Mouse (Mus musculus) myocyte (in vitro differentiated cells): ENCODE measurements around the gene Aldh2. TPM values are rescaled to one million over a fixed set of nuclear protein-coding genes. Genes with fewer than 3 reads are reported as not detected.

Experiments used
- H3K27me3 ChIP-seq: one replicate; pipeline ENCODE4 v1.6.1; 2011; ENCODE audit not compliant: control insufficient read depth, insufficient read depth, insufficient read length
- H3K36me3 ChIP-seq: one replicate; pipeline ENCODE4 v1.6.1; 2011; ENCODE audit not compliant: control insufficient read depth, insufficient read depth
- H3K4me2 ChIP-seq: one replicate; pipeline ENCODE4 v1.6.1; 2011; ENCODE audit warnings: low read depth, control low read depth
- H3K4me3 ChIP-seq: one replicate; pipeline ENCODE4 v1.5.1; 2011; ENCODE audit warnings: mild to moderate bottlenecking, control low read depth, moderate library complexity
- H3K79me2 ChIP-seq: one replicate; pipeline ENCODE4 v1.6.1; 2011; ENCODE audit not compliant: control insufficient read depth, insufficient read depth
- H3ac ChIP-seq: one replicate; pipeline ENCODE4 v1.6.1; 2011; ENCODE audit not compliant: control insufficient read depth, insufficient read length
- CEBPB ChIP-seq: IDR thresholded peaks from 2 replicates; pipeline ENCODE4 v1.6.1; 2011; ENCODE audit warnings: mild to moderate bottlenecking, moderate library complexity; ENCODE audit not compliant: poor library complexity, insufficient read depth, severe bottlenecking
- E2F4 ChIP-seq: IDR thresholded peaks from one replicate; pipeline ENCODE4 v1.6.1; 2011; ENCODE audit warnings: mild to moderate bottlenecking, control low read depth, moderate library complexity; ENCODE audit not compliant: insufficient read depth
- MAX ChIP-seq: IDR thresholded peaks from one replicate; pipeline ENCODE4 v1.6.1; 2011; ENCODE audit warnings: low read depth, mild to moderate bottlenecking, control low read depth
- MYOD1 ChIP-seq, 3 experiments: IDR thresholded peaks; one replicate each; pipeline ENCODE4 v1.6.1; 2011; ENCODE audit warnings: control low read depth in 2 of 3, low read depth in 2 of 3, mild to moderate bottlenecking in 2 of 3, moderate library complexity in 1 of 3; ENCODE audit not compliant: insufficient read length in 2 of 3, control insufficient read depth in 1 of 3
- MYOG ChIP-seq, 3 experiments: IDR thresholded peaks; one replicate each; pipeline ENCODE4 v1.6.1; 2011; ENCODE audit warnings: control low read depth in 2 of 3, low read depth in 2 of 3, mild to moderate bottlenecking in 2 of 3; ENCODE audit not compliant: insufficient read length in 2 of 3, control insufficient read depth in 1 of 3, insufficient read depth in 1 of 3
- POLR2A ChIP-seq: IDR thresholded peaks from one replicate; pipeline ENCODE4 v1.6.1; 2011; ENCODE audit warnings: low read depth, mild to moderate bottlenecking, control low read depth, moderate library complexity; ENCODE audit not compliant: insufficient read length
- POLR2AphosphoS2 ChIP-seq: IDR thresholded peaks from one replicate; pipeline ENCODE4 v1.6.1; 2011; ENCODE audit warnings: low read depth, control low read depth; ENCODE audit not compliant: insufficient read length
- REST ChIP-seq: IDR thresholded peaks from one replicate; pipeline ENCODE4 v1.6.1; 2011; ENCODE audit warnings: mild to moderate bottlenecking, control low read depth, moderate library complexity; ENCODE audit not compliant: insufficient read depth, insufficient read length
- SRF ChIP-seq: IDR thresholded peaks from one replicate; pipeline ENCODE4 v1.6.1; 2011; ENCODE audit warnings: low read depth; ENCODE audit not compliant: control insufficient read depth, insufficient read length
- TCF12 ChIP-seq: IDR thresholded peaks from one replicate; pipeline ENCODE4 v1.6.1; 2011; ENCODE audit warnings: mild to moderate bottlenecking, control low read depth; ENCODE audit not compliant: poor library complexity, insufficient read depth, severe bottlenecking
- TCF3 ChIP-seq: IDR thresholded peaks from one replicate; pipeline ENCODE4 v1.6.1; 2011; ENCODE audit warnings: low read depth, control low read depth; ENCODE audit not compliant: insufficient read length
- USF1 ChIP-seq: IDR thresholded peaks from one replicate; pipeline ENCODE4 v1.6.1; 2011; ENCODE audit warnings: low read depth, mild to moderate bottlenecking, control low read depth, moderate library complexity
- polyA plus RNA-seq: library from polyadenylated mRNA; unstranded; fragments of >200 nt; fragmentation: generic; extraction: Trizol; gene quantifications from one replicate; pipeline ENCODE4 v1.2.1, GENCODE M21; 2012; ENCODE audit warnings: missing spikeins

Aldh2 gene
- polyA plus RNA-seq, 1 experiment, result 210 TPM

DNA sequence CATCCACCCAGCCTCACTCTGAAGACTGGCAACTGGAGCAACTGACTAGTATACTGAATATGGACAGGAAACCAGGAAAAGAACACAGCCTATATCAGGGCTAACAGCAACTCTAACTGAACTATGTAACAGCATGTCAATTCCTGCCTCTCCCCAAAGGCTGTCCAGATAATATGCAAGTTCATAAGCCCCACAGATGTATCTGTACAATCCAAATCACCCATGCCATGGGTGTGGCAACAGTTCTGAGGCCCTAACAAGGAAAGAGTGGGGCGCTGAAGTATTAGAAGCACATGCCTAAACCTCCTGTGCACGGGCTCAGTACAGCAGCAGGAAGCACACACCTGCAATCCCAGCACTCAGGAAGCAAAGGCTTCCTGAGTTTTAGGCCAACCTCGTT, 58.5 kb downstream of the Aldh2 start:
- TF ChIP-seq CEBPB (no peak), SRF (no peak)
- H3K36me3 ChIP-seq, result peaks cover 23% of the 10 kb centered on the region
- no peak overlapping the region for H3K4me2 ChIP-seq
- H3K79me2 ChIP-seq, result peaks cover 28% of the 10 kb centered on the region
- no peaks in the 10 kb centered on the region for H3K27me3 ChIP-seq
- H3K4me3 ChIP-seq, result no peak overlapping the region
- H3ac ChIP-seq, result no peak overlapping the region

DNA sequence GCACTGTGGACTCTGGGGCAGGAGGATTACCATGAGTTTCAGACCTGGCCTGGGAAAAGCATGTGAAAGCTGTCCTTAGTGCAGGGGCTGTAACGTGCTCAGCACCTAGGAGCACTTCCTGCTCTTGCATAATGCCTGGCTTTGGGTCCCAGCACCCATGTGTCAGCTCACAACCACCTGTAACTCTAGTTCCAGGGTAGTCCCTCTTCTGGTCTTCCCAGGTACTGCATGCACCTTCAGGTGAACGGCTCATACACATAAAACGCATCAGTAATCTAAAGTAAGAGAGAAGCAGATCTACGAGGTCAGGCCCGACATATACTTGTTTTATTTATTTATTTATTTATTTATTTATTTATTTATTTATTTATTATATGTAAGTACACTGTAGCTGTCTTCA, 59.1 kb downstream of the Aldh2 start:
- H3K27me3 ChIP-seq, result no peaks in the 10 kb centered on the region
- H3K36me3 ChIP-seq, result peaks cover 26% of the 10 kb centered on the region
- H3ac ChIP-seq, result no peak overlapping the region
- H3K4me2 ChIP-seq, result no peak overlapping the region
- H3K79me2 ChIP-seq, result peaks cover 22% of the 10 kb centered on the region
- TF ChIP-seq POLR2AphosphoS2 (no peak), SRF (no peak), E2F4 (no peak), USF1 (no peak), POLR2A (no peak), REST (no peak), TCF12 (no peak), CEBPB (no peak), TCF3 (no peak), MYOG (IDR thresholded peaks at IDR 0.05; ENCODE audit: control insufficient read depth in 1 of 3, insufficient read depth in 1 of 3, insufficient read length in 2 of 3, low read depth in 2 of 3) (no peak), MAX (no peak), MYOD1 (IDR thresholded peaks at IDR 0.05; ENCODE audit: control insufficient read depth in 1 of 3, insufficient read length in 2 of 3, low read depth in 2 of 3) (no peak)
- no peak overlapping the region for H3K4me3 ChIP-seq

DNA sequence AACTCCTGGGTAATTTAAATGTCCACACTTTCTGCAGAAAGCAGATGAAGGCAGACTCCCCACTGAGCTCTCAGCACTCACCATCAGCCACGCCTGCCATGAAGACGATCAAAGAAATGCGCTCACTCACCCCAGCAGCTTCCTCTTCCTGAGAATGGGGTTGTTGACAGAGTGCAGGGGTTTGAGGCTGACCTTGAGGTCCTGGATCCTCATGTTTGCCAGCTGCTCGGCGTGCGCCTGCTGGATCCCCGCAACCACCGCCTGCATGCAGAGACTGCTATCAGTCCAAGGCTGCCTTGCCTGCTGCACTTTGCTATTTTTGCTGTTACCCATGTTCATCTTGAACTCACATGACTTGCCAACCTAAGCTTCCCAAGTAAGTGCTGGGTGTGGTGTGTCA, 66.7 kb downstream of the Aldh2 start:
- no peaks in the 10 kb centered on the region for H3K79me2 ChIP-seq
- no peaks in the 10 kb centered on the region for H3K27me3 ChIP-seq
- TF ChIP-seq REST, result no peak
- TF ChIP-seq MAX, result no peak
- no peak for TF ChIP-seq TCF12
- no peak for TF ChIP-seq SRF
- no peak for TF ChIP-seq USF1
- no peak overlapping the region for H3ac ChIP-seq
- peaks cover 56% of the 10 kb centered on the region for H3K36me3 ChIP-seq
- H3K4me3 ChIP-seq, result no peak overlapping the region
- no peak overlapping the region for H3K4me2 ChIP-seq

DNA sequence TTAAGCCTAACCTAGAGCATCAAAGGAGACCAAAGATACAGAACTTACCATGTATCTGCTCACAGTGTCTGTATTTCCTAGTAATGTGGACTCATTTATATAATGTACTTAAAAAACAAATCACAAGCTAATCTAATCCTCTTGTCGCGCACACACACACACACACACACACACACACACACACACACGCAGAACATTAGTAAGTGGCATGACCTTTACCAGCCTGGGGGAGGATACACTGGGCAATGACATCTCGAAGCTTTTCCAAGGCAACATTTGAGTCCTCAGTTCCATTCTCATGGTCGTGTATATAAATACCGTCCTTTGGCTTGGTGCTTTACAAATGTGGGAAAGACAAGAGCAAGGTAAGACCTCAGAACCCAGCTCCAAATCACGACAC, 67.1 kb downstream of the Aldh2 start:
- Histone ChIP-seq H3K79me2 (no peaks in the 10 kb centered on the region), H3K4me2 (no peak overlapping the region), H3ac (no peak overlapping the region), H3K27me3 (no peaks in the 10 kb centered on the region), H3K4me3 (no peak overlapping the region), H3K36me3 (peaks cover 56% of the 10 kb centered on the region)
- TF ChIP-seq USF1 (no peak), POLR2AphosphoS2 (no peak), MYOG (IDR thresholded peaks at IDR 0.05; ENCODE audit: control insufficient read depth in 1 of 3, insufficient read depth in 1 of 3, insufficient read length in 2 of 3, low read depth in 2 of 3) (no peak)

DNA sequence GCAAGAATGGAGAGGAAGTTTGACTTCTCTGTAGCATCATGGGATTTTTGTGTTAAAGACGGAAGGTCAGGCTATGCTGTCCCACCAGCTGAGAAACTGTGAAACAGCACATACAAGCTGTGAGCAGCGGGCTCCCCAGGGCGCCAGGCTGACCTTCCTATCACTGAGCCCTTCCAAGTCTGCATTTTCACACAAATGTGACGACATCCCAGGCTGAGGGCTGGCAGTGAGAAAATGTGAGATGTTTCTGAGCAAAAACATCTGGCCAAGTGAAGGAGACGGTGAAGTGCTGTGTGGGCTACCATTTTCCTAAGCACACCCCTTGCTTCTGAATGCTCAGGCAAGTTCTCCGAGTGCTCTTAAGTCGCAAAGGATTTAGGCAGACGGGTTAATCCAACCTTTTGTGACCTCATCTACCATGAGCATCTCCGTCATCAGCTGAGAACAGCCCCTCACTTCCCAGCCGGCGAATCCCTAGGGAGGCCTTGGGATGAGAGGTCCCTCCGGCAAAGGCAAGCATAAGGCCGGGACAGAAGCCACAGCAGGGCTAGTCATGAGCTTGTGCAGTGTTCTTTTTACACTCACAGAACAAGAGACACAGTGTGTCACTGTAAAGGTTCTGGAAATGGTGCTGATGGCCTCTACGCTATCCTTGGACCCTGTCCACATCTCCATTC, 67.7 kb downstream of the Aldh2 start:
- peaks cover 55% of the 10 kb centered on the region for H3K36me3 ChIP-seq
- TF ChIP-seq MYOD1 (IDR thresholded peaks at IDR 0.05; ENCODE audit: control insufficient read depth in 1 of 3, insufficient read length in 2 of 3, low read depth in 2 of 3) (no peak), TCF3 (no peak), TCF12 (no peak), POLR2AphosphoS2 (no peak), USF1 (no peak), E2F4 (no peak), POLR2A (no peak), REST (no peak), MYOG (IDR thresholded peaks at IDR 0.05; ENCODE audit: control insufficient read depth in 1 of 3, insufficient read depth in 1 of 3, insufficient read length in 2 of 3, low read depth in 2 of 3) (no peak), CEBPB (no peak), MAX (no peak), SRF (no peak)
- no peak overlapping the region for H3K4me3 ChIP-seq
- H3K4me2 ChIP-seq, result no peak overlapping the region
- no peak overlapping the region for H3ac ChIP-seq
- no peaks in the 10 kb centered on the region for H3K27me3 ChIP-seq
- no peaks in the 10 kb centered on the region for H3K79me2 ChIP-seq
